Mouse (Mus musculus) lung, embryonic 14.5 days (tissue): Measurements from ENCODE around the gene Aen. TPM values are rescaled to one million over a fixed set of nuclear protein-coding genes. Genes with fewer than 3 reads are reported as not detected.

Source experiments
- ATAC-seq: fragments of 200-750 bp; cut with Nextera tagmentation; 2 replicates; pipeline ENCODE4 v1.8.0; 2017; ENCODE audit warnings: mild to moderate bottlenecking, moderate TSS enrichment, moderate library complexity; ENCODE audit not compliant: insufficient read depth
- DNase-seq: peaks from one replicate; pipeline ENCODE4 v3.0.0-alpha.2; 2015
- H3K27ac ChIP-seq: fragments of 300-500 bp; sonication (generic); 2 replicates; pipeline ENCODE4 v1.5.1; 2014; ENCODE audit warnings: low read depth, mild to moderate bottlenecking, moderate library complexity
- H3K27me3 ChIP-seq: fragments of 300-500 bp; sonication (generic); 2 replicates; pipeline ENCODE4 v1.6.1; 2014; ENCODE audit warnings: low read length, control low read depth; ENCODE audit not compliant: insufficient read depth
- H3K36me3 ChIP-seq: fragments of 300-500 bp; sonication (generic); 2 replicates; pipeline ENCODE4 v1.6.1; 2014; ENCODE audit warnings: control low read depth; ENCODE audit not compliant: insufficient read depth
- H3K4me1 ChIP-seq: fragments of 300-500 bp; sonication (generic); 2 replicates; pipeline ENCODE4 v1.6.1; 2014; ENCODE audit warnings: antibody characterized with exemption, control low read depth; ENCODE audit not compliant: insufficient read depth
- H3K4me2 ChIP-seq: fragments of 300-500 bp; sonication (generic); 2 replicates; pipeline ENCODE4 v1.6.1; 2014; ENCODE audit warnings: mild to moderate bottlenecking
- H3K4me3 ChIP-seq: fragments of 300-500 bp; sonication (generic); 2 replicates; pipeline ENCODE4 v1.5.1; 2014; ENCODE audit warnings: low read depth, low read length
- H3K9ac ChIP-seq: fragments of 300-500 bp; sonication (generic); 2 replicates; pipeline ENCODE4 v1.6.1; 2014
- H3K9me3 ChIP-seq: fragments of 300-500 bp; sonication (generic); 2 replicates; pipeline ENCODE4 v1.6.1; 2016; ENCODE audit warnings: low read depth, low read length, control low read depth
- CTCF ChIP-seq: IDR thresholded peaks from 2 replicates; pipeline ENCODE4 v1.5.1; 2016; ENCODE audit warnings: antibody characterized with exemption, low read depth
- WGBS: fragments of 180-500 bp; shearing (Covaris S2); extraction: QIAGEN DNeasy Blood & Tissue Kit; methylation state at CpG from one replicate; pipeline ENCODE4 v1.1.7; 2014; 5-methylcytosine and 5-hydroxymethylcytosine counted together
- polyA plus RNA-seq: library from polyadenylated mRNA; unstranded; fragments of >200 nt; fragmentation: Nextera tagmentation; extraction: Ambion mirVana; gene quantifications from 2 replicates; pipeline ENCODE4 v1.2.1, GENCODE M21; 2014

Aen gene
- polyA plus RNA-seq, 1 experiment from 2014 or later: 44.2 TPM

DNA sequence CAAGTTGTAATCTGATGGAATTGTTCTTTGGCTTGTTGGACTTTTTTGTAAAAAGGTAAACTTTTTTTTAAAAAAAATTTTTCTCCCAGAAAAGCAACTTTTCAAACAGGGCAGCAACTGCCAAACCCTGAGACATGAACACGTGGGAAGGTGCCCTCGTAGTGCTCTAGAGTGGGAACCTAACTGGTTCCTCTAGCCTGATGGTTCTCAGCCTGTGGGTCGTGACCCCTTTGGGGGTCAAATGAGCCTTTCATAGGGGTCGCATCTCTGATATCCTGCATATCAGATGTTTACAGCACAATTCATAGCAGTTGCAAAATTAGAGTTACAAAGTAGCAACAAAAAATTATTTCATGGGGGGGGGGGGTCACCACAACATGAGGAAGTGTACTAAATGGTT lies 15.6 kb downstream of the Aen start:
- Histone ChIP-seq H3K9ac (no peak overlapping the region), H3K36me3 (peaks cover 18% of the 10 kb centered on the region), H3K9me3 (no peaks in the 10 kb centered on the region), H3K27ac (no peak overlapping the region), H3K4me3 (no peak overlapping the region), H3K4me1 (0 out of 2 replicates have a peak, but pooled peaks cover 6% of the 10 kb centered on the region), H3K27me3 (no peaks in the 10 kb centered on the region), H3K4me2 (no peak overlapping the region)
- WGBS: 82% methylated on average over 4 of the region's 4 CpGs
- no peak for DNase-seq
- no peak for ATAC-seq
- no peak for TF ChIP-seq CTCF

DNA sequence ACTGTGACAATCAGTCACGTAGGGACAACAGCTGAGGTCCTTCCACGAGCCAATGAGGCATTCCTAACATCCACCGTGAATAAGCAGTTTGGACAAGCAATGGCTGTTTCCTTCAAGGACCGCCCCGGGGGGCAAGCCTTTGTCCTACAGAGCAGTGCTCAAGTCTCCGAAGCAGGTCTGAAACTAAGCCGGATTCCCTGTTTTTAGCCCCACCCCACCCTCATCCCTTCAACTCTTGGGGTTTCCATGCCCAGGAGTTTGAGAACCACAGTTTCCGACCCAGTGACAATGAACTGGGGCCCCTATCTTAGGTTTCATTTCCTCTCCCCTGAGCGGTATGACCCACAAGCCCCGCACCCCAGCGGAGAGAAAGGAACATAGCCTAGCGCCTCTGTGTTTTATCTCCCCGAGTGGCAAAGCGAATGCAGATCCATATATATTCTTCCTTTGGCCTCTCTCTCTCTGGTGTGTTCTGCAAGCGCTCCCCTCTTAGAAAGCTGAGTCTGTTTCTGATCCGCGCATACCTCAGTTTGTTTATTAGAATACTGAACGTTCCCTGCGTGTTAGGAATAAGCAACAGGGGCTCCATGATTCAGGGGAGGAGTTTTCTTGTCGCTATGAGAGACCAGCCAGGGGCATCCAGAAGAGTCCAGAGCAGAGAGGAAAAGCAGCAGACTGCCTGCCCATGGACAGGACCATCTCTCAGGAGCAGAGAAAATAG lies 16.8 kb downstream of the Aen start:
- H3K27ac ChIP-seq: no peak overlapping the region
- 0 out of 2 replicates have a peak, but pooled peaks cover 7% of the 10 kb centered on the region for H3K36me3 ChIP-seq
- peak overlapping the region; percentile 22; the same call in 1 of the 2 replicates for H3K9ac ChIP-seq
- 0 out of 2 replicates have a peak, but pooled peaks cover 6% of the 10 kb centered on the region for H3K4me1 ChIP-seq
- TF ChIP-seq CTCF: no peak
- H3K27me3 ChIP-seq: no peaks in the 10 kb centered on the region
- H3K4me2 ChIP-seq: peak overlapping the region; percentile 60
- 14% methylated on average over 20 of the region's 20 CpGs for WGBS
- no peak for ATAC-seq
- H3K4me3 ChIP-seq: peak overlapping the region; percentile 18
- peak; percentile 47 for DNase-seq
- H3K9me3 ChIP-seq: no peaks in the 10 kb centered on the region

GRCm38 (mm10) chr7:78912974-78913474 lies 17.4 kb downstream of the Aen start, which contains the start of gene Isg20:
Gene Isg20 (plus strand): TSS chr7:78913424.
- Histone ChIP-seq H3K4me2 (peak within 1 kb of the TSS; percentile 60), H3K27ac (peak within 1 kb of the TSS; percentile 22; the same call in 1 of the 2 replicates), H3K4me3 (peak within 1 kb of the TSS; percentile 18), H3K9me3 (no peaks in the 10 kb centered on the region), H3K36me3 (0 out of 2 replicates have a peak, but pooled peaks cover 7% of the 10 kb centered on the region), H3K27me3 (no peaks in the 10 kb centered on the region), H3K9ac (peak within 1 kb of the TSS; percentile 22; the same call in 1 of the 2 replicates), H3K4me1 (0 out of 2 replicates have a peak, but pooled peaks cover 6% of the 10 kb centered on the region)
- DNase-seq (no peak), ATAC-seq (no peak)
- 55% methylated on average over 5 of the region's 5 CpGs for WGBS
- no peak for TF ChIP-seq CTCF

GRCm38 (mm10) chr7:78913649-78914544 lies 18.2 kb downstream of the Aen start:
- Histone ChIP-seq H3K27ac (peak overlapping the region; percentile 22; the same call in 1 of the 2 replicates), H3K9me3 (no peaks in the 10 kb centered on the region), H3K4me1 (0 out of 2 replicates have a peak, but pooled peaks cover 6% of the 10 kb centered on the region), H3K9ac (no peak overlapping the region), H3K4me2 (peak overlapping the region; percentile 41), H3K4me3 (no peak overlapping the region; the same call in 1 of the 2 replicates), H3K27me3 (no peaks in the 10 kb centered on the region), H3K36me3 (0 out of 2 replicates have a peak, but pooled peaks cover 1% of the 10 kb centered on the region)
- WGBS: 55% methylated on average over 19 of the region's 19 CpGs
- peak; percentile 69 for ATAC-seq
- no peak for TF ChIP-seq CTCF
- DNase-seq: peak; percentile 74

- ATAC-seq (no peak), DNase-seq (no peak)
- no peak for TF ChIP-seq CTCF
- Histone ChIP-seq H3K36me3 (no peaks in the 10 kb centered on the region), H3K27ac (no peak overlapping the region), H3K4me1 (0 out of 2 replicates have a peak, but pooled peaks cover 6% of the 10 kb centered on the region), H3K27me3 (no peaks in the 10 kb centered on the region), H3K4me2 (no peak overlapping the region), H3K9me3 (no peaks in the 10 kb centered on the region), H3K4me3 (no peak overlapping the region), H3K9ac (no peak overlapping the region)
- WGBS: 64% methylated on average over 3 of the region's 3 CpGs
Measured at GRCm38 (mm10) chr7:78914545-78914845, 18.8 kb downstream of the Aen start.

DNA sequence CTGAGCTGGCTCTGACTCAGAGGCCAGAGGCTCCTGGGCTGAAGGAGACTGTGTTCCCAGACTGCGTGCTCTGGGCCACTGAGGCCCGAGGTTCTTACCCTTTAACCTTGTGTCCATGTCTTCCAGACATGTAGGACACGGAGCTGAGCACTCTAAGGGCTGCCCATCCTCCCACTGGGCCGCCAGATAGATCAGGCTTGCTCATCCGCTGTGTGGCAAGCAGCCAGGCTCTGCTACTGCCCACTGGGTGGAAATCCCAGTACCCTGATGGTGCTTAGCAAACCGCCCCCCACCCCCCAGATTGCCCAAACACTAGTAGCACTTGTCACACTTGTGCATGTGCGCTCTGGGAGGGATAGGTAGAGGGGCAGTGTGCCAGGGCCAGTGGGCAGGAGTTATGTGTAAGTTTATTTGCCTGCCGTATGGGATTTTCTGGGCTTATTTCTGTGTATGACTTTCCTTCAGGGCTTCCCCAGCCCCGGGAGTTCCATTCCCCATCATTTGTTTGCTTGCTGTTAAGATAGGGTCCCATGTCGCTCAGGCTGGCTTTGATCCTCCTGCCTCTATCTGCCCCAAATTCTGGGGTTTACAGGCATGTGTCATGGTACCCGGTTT lies 19.3 kb downstream of the Aen start:
- DNase-seq (no peak), ATAC-seq (no peak)
- Histone ChIP-seq H3K4me3 (no peak overlapping the region), H3K4me2 (no peak overlapping the region), H3K27me3 (no peaks in the 10 kb centered on the region), H3K9me3 (no peaks in the 10 kb centered on the region), H3K4me1 (0 out of 2 replicates have a peak, but pooled peaks cover 6% of the 10 kb centered on the region), H3K27ac (no peak overlapping the region), H3K36me3 (no peaks in the 10 kb centered on the region), H3K9ac (no peak overlapping the region)
- TF ChIP-seq CTCF: no peak
- WGBS: 71% methylated on average over 11 of the region's 11 CpGs
